Mouse (Mus musculus): ENCODE measurements at regions not wholly inside any gene's neighbourhood (a gene's known extent, or its start where the extent isn't known, plus 50 kb on each side); places are given as distances from the start of the nearest gene placed in this dataset.

DNA sequence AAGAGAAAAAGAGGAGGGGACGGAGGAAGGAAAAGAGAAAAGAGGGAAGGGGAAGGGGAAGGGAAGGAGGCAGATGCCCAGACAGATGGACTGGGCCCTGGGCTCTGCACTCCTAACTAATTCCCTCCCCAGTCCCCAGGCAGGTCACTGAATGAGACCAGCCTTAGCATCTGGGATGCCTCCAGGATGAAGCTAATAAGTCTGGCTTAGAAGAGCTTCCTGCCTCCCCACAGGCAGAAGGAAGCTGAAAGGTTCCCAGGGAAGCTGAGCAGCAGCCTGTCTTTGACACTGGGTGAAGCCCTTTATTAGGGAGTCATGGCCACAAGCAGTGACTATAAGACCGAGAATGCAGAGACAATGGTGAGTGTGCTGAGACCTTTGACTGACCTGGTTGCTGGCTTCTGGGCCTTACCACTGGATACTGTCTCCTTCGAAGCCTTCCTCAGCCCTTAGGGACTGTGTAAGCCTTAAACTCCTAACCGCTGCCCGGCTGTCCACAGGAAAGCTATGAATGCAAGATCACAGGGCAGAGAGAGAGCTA, 76.7 kb upstream of the Bod1 start:
- DNase-seq (ENCODE audit: low spot score) = no peak

- no peak for DNase-seq (ENCODE audit: low spot score)
Measured at GRCm38 (mm10) chr11:31751274-31751673, 79.6 kb upstream of the Bod1 start.

- DNase-seq (ENCODE audit: low spot score) = no peak
Measured at GRCm38 (mm10) chr11:31753211-31753610, 81.5 kb upstream of the Bod1 start.

- DNase-seq (ENCODE audit: low spot score) = no peak
Measured at GRCm38 (mm10) chr11:31753711-31754161, 82.1 kb upstream of the Bod1 start.

DNA sequence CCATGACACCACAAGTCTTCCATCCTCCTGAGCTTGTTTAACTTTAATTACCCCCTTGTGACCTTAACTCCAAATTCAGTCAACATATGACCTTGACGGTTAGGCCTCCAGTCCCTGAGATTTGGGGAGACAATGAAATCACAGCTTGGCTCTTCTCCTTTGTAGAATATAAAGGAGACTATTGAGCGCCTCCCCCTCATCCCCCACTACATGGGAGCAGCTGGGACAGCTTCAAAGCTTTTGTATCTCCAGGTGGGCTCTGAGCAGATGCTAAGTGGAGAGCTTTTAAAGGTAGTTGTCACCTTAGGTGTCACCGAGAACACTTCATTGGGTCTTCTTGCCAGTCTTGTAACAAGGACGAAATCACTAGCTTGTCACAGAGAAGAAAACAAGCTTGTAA, 82.7 kb upstream of the Bod1 start:
- no peak for DNase-seq (ENCODE audit: low spot score)

DNA sequence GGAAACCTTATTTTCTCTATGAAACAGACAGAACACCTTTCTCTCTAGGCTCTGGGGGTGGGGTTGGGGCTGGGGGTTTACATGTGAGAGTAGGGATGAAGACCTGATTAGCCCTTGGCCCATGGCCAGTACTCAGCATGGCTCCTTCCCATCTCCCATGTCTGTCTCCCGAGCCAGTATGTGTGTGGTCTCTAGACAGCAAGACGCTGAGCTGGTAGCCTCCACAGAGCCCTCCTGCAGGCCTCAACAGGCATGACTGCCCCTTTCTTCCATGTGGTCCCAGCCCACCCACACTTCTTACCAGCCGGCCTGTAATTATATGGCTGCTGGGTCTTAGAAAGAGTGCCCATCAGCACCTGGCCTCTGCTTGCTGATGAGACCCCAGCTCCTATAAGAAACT, 84.2 kb upstream of the Bod1 start:
- DNase-seq (ENCODE audit: low spot score) = no peak

DNA sequence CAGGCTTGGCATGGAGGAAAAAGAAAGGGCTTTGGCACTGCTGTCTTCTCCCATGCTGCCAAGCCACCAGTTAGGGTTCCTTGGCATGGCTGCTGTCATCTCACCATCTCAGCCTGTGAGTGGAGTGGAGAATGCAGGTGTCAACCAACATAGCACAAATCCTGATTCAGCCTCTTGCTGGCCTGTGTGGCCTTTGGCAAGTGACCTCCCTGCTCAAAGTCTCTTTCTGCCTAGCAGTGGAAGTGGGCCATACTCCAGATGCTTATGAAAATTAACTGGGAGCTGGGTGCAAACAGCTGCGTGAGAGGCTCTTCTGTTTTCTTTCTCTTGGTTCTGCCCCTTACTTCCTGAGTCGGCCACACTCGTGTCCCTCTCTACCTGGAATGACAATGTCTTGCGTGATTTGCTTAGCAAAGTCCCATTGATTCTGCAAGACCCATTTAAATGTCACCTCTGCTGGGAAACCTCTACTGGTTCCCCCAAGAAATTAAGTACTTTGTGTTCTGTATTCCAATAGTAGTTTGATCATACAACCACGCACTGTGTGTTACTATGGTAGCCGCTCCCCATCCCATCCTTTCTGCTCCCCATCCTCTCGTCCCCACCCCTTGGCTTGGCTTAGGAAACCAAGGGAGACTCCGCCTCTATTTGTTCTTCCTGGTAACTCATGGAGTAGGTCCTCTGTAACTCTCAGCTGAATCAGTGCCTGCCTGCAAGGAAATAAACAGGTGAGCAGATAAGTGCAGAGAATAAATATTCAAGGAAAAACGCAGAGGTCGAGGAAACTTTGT, 84.9 kb upstream of the Bod1 start:
- peak; percentile 26 for DNase-seq (ENCODE audit: low spot score)

GRCm38 (mm10) chr11:31759868-31760765, 88.4 kb upstream of the Bod1 start:
- peak; percentile 35 for DNase-seq (ENCODE audit: low spot score)

DNA sequence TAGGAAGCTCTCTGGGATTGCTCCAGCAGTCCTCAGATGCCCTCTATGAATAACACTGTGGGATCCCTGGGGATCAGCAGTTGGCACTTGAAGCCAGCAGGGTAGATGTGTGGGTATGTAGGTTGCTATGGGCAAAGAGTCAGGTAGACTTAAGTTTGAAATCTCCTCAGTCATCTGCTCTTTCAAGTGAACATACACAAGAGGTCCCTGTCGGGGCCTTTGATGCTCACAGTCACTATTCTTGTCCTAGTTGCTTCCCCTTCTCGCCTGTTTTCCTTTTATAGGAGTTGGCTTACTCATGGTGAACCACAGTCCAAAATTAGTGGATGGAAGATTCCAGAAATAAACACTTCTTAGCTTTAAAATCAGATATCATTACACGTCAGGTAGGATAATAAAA, 92.2 kb upstream of the Bod1 start:
- no peak for DNase-seq (ENCODE audit: low spot score)

- DNase-seq (ENCODE audit: low spot score) = no peak
Measured at GRCm38 (mm10) chr11:31766296-31766695, 94.6 kb upstream of the Bod1 start.

GRCm38 (mm10) chr11:31767727-31768495, 96.2 kb upstream of the Bod1 start:
- DNase-seq (ENCODE audit: low spot score) = no peak

- DNase-seq (ENCODE audit: low spot score) = peak; percentile 72
Measured at GRCm38 (mm10) chr11:31769804-31770654, 98.3 kb upstream of the Bod1 start.

DNA sequence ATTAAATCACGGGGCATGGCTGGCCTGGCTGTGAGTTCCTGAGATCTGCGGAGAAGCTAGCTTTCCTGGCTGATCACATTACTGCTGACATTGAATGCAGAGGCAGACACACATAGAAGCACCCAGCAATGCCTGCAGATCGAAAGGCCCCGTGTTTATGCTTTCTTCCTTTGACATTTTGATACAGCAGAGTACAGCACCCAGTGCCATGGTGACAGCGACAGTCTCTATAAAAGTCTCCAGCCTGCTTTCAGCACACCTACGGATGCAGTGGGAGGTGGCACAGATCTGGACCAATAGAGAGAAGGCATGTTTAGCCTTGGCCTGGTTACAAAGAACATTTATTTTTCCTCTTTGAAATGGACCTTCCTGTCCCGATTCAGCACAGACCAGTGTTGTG, 99.2 kb upstream of the Bod1 start:
- DNase-seq (ENCODE audit: low spot score) = no peak

GRCm38 (mm10) chr11:31771491-31772439, 100.1 kb upstream of the Bod1 start:
- no peak for DNase-seq (ENCODE audit: low spot score)

GRCm38 (mm10) chr11:31777531-31777930, 94.5 kb upstream of the Cpeb4 start:
- DNase-seq (ENCODE audit: low spot score) = no peak

GRCm38 (mm10) chr11:31778766-31779165, 93.2 kb upstream of the Cpeb4 start:
- DNase-seq (ENCODE audit: low spot score) = no peak

DNA sequence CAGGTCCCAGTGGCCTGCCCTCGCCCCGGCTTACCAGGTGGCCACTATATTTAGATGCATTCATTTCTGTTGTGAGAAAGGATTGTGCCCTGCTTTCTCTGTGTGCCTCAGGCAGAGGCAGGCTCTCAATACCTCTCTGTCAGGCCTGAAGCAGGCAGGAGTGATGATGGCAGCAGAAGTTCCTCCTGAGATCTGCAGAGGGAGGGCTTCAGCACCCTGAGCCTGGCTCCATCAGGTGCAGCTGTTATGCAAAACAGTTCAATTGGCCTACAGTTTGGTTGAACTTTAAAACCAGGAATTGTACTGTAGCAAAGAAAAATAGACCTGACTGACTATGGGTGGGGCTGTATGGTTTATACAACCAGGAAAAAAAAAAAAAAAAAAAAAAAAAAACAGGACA, 92.7 kb upstream of the Cpeb4 start:
- no peak for DNase-seq (ENCODE audit: low spot score)

DNA sequence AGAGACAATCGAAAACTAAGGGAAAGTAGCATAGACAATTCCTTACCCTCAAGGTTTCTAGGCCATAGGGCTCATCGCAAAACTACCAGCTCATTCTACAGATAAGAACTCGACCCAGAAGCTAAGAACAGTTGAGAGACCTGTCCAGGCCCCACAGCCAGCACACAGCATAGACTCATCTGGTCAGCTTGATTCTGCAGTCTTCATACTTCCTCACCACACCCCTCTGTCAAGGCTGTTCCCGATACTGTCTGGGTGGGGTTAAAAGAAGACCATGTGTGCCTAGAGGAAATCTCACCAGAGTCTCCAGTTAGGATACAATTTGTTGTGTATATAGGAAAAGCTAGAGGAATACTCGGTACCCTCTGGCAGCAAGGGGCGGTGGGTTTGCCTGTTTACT, 91.0 kb upstream of the Cpeb4 start:
- no peak for DNase-seq (ENCODE audit: low spot score)

- DNase-seq (ENCODE audit: low spot score) = peak; percentile 58
Measured at GRCm38 (mm10) chr11:31781605-31782004, 90.4 kb upstream of the Cpeb4 start.

DNA sequence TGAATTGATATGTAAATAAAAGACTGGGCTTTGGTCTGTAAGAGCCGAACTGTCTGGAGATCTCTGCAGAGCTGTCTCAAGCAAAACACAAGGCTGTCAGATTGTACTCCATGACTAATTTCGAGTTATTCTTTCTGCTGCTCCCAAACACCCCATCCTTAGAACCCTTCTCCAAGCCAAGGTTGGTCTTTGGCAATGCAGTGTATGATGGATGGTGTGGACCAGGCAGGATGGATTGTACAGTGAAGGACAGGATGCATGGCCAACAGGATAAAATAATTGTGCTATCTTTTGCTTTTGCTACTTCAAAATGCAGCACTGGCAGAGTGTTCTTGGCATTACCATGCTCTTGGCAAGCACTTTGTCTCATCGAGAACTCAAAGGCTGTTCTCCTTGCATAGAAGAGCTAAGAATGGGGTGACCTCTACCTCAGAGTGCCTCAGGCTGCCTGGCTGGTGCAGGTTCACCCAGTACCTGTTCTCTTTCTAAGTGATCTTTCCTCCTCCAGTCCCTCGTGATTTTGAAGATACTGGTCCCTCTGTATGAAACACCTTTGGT, 88.4 kb upstream of the Cpeb4 start:
- no peak for DNase-seq (ENCODE audit: low spot score)

Measured in lung, postnatal 25 days (tissue).